Mouse (Mus musculus) intestine, postnatal 0 days (tissue): ENCODE measurements at regions not wholly inside any gene's neighbourhood (a gene's known extent, or its start where the extent isn't known, plus 50 kb on each side); places are given as distances from the start of the nearest gene placed in this dataset.

Experiments used
- ATAC-seq: fragments of 200-750 bp; cut with Nextera tagmentation; 2 replicates; pipeline ENCODE4 v1.8.0; 2017; ENCODE audit warnings: mild to moderate bottlenecking, moderate TSS enrichment, moderate library complexity
- H3K27ac ChIP-seq: fragments of 300-500 bp; sonication (generic); 2 replicates; pipeline ENCODE4 v1.5.1; 2014; ENCODE audit warnings: mild to moderate bottlenecking, low read depth, low read length, moderate library complexity
- H3K27me3 ChIP-seq: fragments of 300-500 bp; sonication (generic); replicated peaks from 2 replicates; pipeline ENCODE4 v1.6.1; 2014; ENCODE audit warnings: low read length, mixed read lengths; ENCODE audit not compliant: control insufficient read depth, insufficient read depth
- H3K36me3 ChIP-seq: fragments of 300-500 bp; sonication (generic); 2 replicates; pipeline ENCODE4 v1.6.1; 2014; ENCODE audit warnings: mild to moderate bottlenecking, moderate library complexity; ENCODE audit not compliant: control insufficient read depth, insufficient read depth
- H3K4me1 ChIP-seq: fragments of 300-500 bp; sonication (generic); replicated peaks from 2 replicates; pipeline ENCODE4 v1.6.1; 2014; ENCODE audit warnings: antibody characterized with exemption, low read length, mixed read lengths; ENCODE audit not compliant: control insufficient read depth, insufficient read depth
- H3K4me2 ChIP-seq: fragments of 300-500 bp; sonication (generic); replicated peaks from 2 replicates; pipeline ENCODE4 v1.6.1; 2014; ENCODE audit warnings: low read depth, mild to moderate bottlenecking, moderate library complexity
- H3K4me3 ChIP-seq: fragments of 300-500 bp; sonication (generic); 2 replicates; pipeline ENCODE4 v1.5.1; 2014; ENCODE audit warnings: low read depth, low read length
- H3K9ac ChIP-seq: fragments of 300-500 bp; sonication (generic); 2 replicates; pipeline ENCODE4 v1.6.1; 2014; ENCODE audit warnings: mild to moderate bottlenecking, low read depth, low read length
- H3K9me3 ChIP-seq: fragments of 300-500 bp; sonication (generic); 2 replicates; pipeline ENCODE4 v1.6.1; 2016; ENCODE audit warnings: mixed run types; ENCODE audit not compliant: control insufficient read depth
- CTCF ChIP-seq: sonication (generic); IDR thresholded peaks from 2 replicates; pipeline ENCODE4 v1.5.1; 2016; ENCODE audit warnings: low read depth, mild to moderate bottlenecking, control low read depth, antibody characterized with exemption, moderate library complexity
- whole genome bisulfite sequencing: fragments of 180-500 bp; shearing (Covaris S2); extraction: QIAGEN DNeasy Blood & Tissue Kit; methylation state at CpG from one replicate; pipeline ENCODE4 v1.1.7; 2014; 5-methylcytosine and 5-hydroxymethylcytosine counted together

GRCm38 (mm10) chr5:96919149-96919548 is 78.3 kb upstream of the Bmp2k start:
- no peaks in the 10 kb centered on the region for H3K9me3 ChIP-seq
- H3K36me3 ChIP-seq: 0 out of 2 replicates have a peak, but pooled peaks cover 3% of the 10 kb centered on the region
- peak overlapping the region; percentile 68 for H3K27ac ChIP-seq
- H3K27me3 ChIP-seq: no peaks in the 10 kb centered on the region
- H3K4me1 ChIP-seq: 0 out of 2 replicates have a peak, but pooled peaks cover 6% of the 10 kb centered on the region
- H3K4me3 ChIP-seq: no peak overlapping the region
- H3K4me2 ChIP-seq: no peak overlapping the region
- TF ChIP-seq CTCF: no peak
- 31% methylated on average over 6 of the region's 6 CpGs for WGBS
- peak; percentile 87 for ATAC-seq
- H3K9ac ChIP-seq: no peak overlapping the region

GRCm38 (mm10) chr5:96921037-96921436 is 76.5 kb upstream of the Bmp2k start:
- H3K27ac ChIP-seq: no peak overlapping the region; the same call in 1 of the 2 replicates
- H3K4me2 ChIP-seq: peak overlapping the region; percentile 33
- H3K36me3 ChIP-seq: no peaks in the 10 kb centered on the region
- no peaks in the 10 kb centered on the region for H3K9me3 ChIP-seq
- ATAC-seq: no peak; the same call in 1 of the 2 replicates
- H3K9ac ChIP-seq: no peak overlapping the region
- TF ChIP-seq CTCF: no peak
- 62% methylated on average over 6 of the region's 6 CpGs for WGBS
- no peak overlapping the region for H3K4me3 ChIP-seq
- no peaks in the 10 kb centered on the region for H3K27me3 ChIP-seq
- 0 out of 2 replicates have a peak, but pooled peaks cover 6% of the 10 kb centered on the region for H3K4me1 ChIP-seq

GRCm38 (mm10) chr5:96921511-96921910 is 76.0 kb upstream of the Bmp2k start:
- WGBS: 62% methylated on average over 6 of the region's 6 CpGs
- Histone ChIP-seq H3K9ac (0 out of 2 replicates have a peak overlapping the region, but pooled peaks have one; percentile 31), H3K27ac (peak overlapping the region; percentile 37; the same call in 1 of the 2 replicates), H3K9me3 (no peaks in the 10 kb centered on the region), H3K4me2 (peak overlapping the region; percentile 33), H3K4me1 (0 out of 2 replicates have a peak, but pooled peaks cover 6% of the 10 kb centered on the region), H3K27me3 (no peaks in the 10 kb centered on the region), H3K4me3 (no peak overlapping the region), H3K36me3 (no peaks in the 10 kb centered on the region)
- no peak for TF ChIP-seq CTCF
- no peak for ATAC-seq

GRCm38 (mm10) chr5:96921973-96922715 is 75.3 kb upstream of the Bmp2k start:
- H3K27ac ChIP-seq: peak overlapping the region; percentile 37; the same call in 1 of the 2 replicates
- ATAC-seq: peak; percentile 33; the same call in 1 of the 2 replicates
- no peak for TF ChIP-seq CTCF
- WGBS: 26% methylated on average over 11 of the region's 11 CpGs
- 0 out of 2 replicates have a peak, but pooled peaks cover 6% of the 10 kb centered on the region for H3K4me1 ChIP-seq
- peak overlapping the region; percentile 33 for H3K4me2 ChIP-seq
- H3K36me3 ChIP-seq: no peaks in the 10 kb centered on the region
- no peak overlapping the region for H3K4me3 ChIP-seq
- H3K9me3 ChIP-seq: no peaks in the 10 kb centered on the region
- H3K9ac ChIP-seq: 0 out of 2 replicates have a peak overlapping the region, but pooled peaks have one; percentile 31
- no peaks in the 10 kb centered on the region for H3K27me3 ChIP-seq

- 81% methylated on average over 4 of the region's 4 CpGs for WGBS
- TF ChIP-seq CTCF: no peak
- H3K27ac ChIP-seq: no peak overlapping the region
- H3K4me3 ChIP-seq: no peak overlapping the region
- H3K9me3 ChIP-seq: no peaks in the 10 kb centered on the region
- no peaks in the 10 kb centered on the region for H3K27me3 ChIP-seq
- H3K9ac ChIP-seq: no peak overlapping the region
- 0 out of 2 replicates have a peak, but pooled peaks cover 6% of the 10 kb centered on the region for H3K4me1 ChIP-seq
- H3K36me3 ChIP-seq: no peaks in the 10 kb centered on the region
- no peak overlapping the region for H3K4me2 ChIP-seq
- no peak for ATAC-seq
Measured at GRCm38 (mm10) chr5:96922716-96923076, 74.8 kb upstream of the Bmp2k start.

GRCm38 (mm10) chr5:96923526-96923925 is 74.0 kb upstream of the Bmp2k start:
- ATAC-seq: no peak
- H3K9ac ChIP-seq: no peak overlapping the region
- WGBS: 100% methylated on average over 1 of the region's 1 CpGs
- TF ChIP-seq CTCF: no peak
- no peak overlapping the region for H3K4me3 ChIP-seq
- no peaks in the 10 kb centered on the region for H3K27me3 ChIP-seq
- 0 out of 2 replicates have a peak, but pooled peaks cover 6% of the 10 kb centered on the region for H3K4me1 ChIP-seq
- no peaks in the 10 kb centered on the region for H3K9me3 ChIP-seq
- no peak overlapping the region; the same call in 1 of the 2 replicates for H3K27ac ChIP-seq
- no peak overlapping the region for H3K4me2 ChIP-seq
- no peaks in the 10 kb centered on the region for H3K36me3 ChIP-seq
